Mouse (Mus musculus) ES-E14 (cell line): ENCODE data around the gene Dnajc28.

ENCODE experiments used
- CHD2 ChIP-seq: IDR thresholded peaks from 2 replicates; pipeline ENCODE4 v1.6.1; 2014; ENCODE audit warnings: mild to moderate bottlenecking, low read depth, low read length, inconsistent platforms
- HCFC1 ChIP-seq: IDR thresholded peaks from 2 replicates; pipeline ENCODE4 v1.6.1; 2012; ENCODE audit warnings: low read length, inconsistent platforms, borderline replicate concordance; ENCODE audit not compliant: insufficient read depth
- MAFK ChIP-seq: IDR thresholded peaks from 2 replicates; pipeline ENCODE4 v1.6.1; 2014; ENCODE audit warnings: mild to moderate bottlenecking, low read depth, low read length, inconsistent platforms; ENCODE audit not compliant: insufficient read depth
- ZC3H11A ChIP-seq: IDR thresholded peaks from 2 replicates; pipeline ENCODE4 v1.6.1; 2012; ENCODE audit warnings: low read depth, mild to moderate bottlenecking, inconsistent platforms, low read length, borderline replicate concordance

DNA sequence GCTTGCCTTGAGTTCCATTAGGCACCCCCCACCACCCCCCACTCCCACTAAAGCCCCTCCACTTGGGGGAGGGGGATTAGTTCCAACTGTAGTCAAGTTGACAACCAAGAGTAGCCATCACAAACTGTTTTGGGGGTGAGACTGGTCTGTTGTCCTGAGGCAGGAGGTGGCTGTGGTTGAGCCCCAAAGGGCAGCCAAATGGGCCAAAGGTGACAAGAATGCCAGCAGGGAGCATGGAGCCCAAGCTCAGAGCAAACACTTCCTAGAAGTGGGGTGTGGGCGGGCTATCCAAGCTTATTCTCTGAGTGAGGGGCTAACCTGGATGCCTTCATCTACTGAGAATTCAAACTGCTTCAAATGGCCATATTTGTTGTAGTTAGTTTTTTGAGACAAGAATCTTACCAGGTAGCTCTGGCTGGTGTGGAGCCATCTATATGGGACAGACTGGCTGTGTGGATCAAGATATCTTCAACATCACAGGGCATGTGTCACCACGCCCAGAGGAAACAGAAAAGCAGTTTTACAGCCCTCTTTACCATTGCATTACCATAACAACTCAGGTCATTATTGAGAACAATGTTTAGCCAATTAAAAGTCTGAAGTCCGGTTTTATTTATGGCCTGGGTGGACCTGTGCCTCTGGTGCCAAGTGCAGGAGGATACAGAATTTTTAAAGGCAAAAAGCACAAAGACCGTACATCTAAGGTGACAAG is 54.1 kb downstream of the Dnajc28 start:
- TF ChIP-seq ZC3H11A (no peak), CHD2 (no peak), HCFC1 (no peak), MAFK (no peak)
